Mouse (Mus musculus) limb, embryonic 13.5 days (tissue): ENCODE data around the gene Erbb4. TPM values are rescaled to one million over a fixed set of nuclear protein-coding genes. Genes with fewer than 3 reads are reported as not detected.

Source experiments
- ATAC-seq: fragments of 200-750 bp; cut with Nextera tagmentation; 2 replicates; pipeline ENCODE4 v1.8.0; 2017; ENCODE audit warnings: low read depth, moderate number of reproducible peaks, moderate TSS enrichment; ENCODE audit not compliant: low FRiP score
- H3K27ac ChIP-seq: fragments of 300-500 bp; sonication (generic); 2 replicates; pipeline ENCODE4 v1.5.1; 2015; ENCODE audit warnings: inconsistent platforms, mild to moderate bottlenecking, moderate library complexity
- H3K27me3 ChIP-seq: fragments of 300-500 bp; sonication (generic); 2 replicates; pipeline ENCODE4 v1.6.1; 2015; ENCODE audit warnings: mild to moderate bottlenecking, inconsistent platforms
- H3K36me3 ChIP-seq: fragments of 300-500 bp; sonication (generic); 2 replicates; pipeline ENCODE4 v1.6.1; 2015; ENCODE audit warnings: inconsistent platforms, mild to moderate bottlenecking, moderate library complexity
- H3K4me1 ChIP-seq: fragments of 300-500 bp; sonication (generic); 2 replicates; pipeline ENCODE4 v1.6.1; 2015; ENCODE audit warnings: inconsistent platforms
- H3K4me2 ChIP-seq: fragments of 300-500 bp; sonication (generic); replicated peaks from 2 replicates; pipeline ENCODE4 v1.6.1; 2015; ENCODE audit warnings: inconsistent platforms, mild to moderate bottlenecking, moderate library complexity
- H3K4me3 ChIP-seq: fragments of 300-500 bp; sonication (generic); 2 replicates; pipeline ENCODE4 v1.5.1; 2015; ENCODE audit warnings: moderate library complexity, mild to moderate bottlenecking, inconsistent platforms
- H3K9ac ChIP-seq: fragments of 300-500 bp; sonication (generic); 2 replicates; pipeline ENCODE4 v1.6.1; 2015; ENCODE audit warnings: mild to moderate bottlenecking, inconsistent platforms
- H3K9me3 ChIP-seq: fragments of 300-500 bp; sonication (generic); 2 replicates; pipeline ENCODE4 v1.6.1; 2016; ENCODE audit warnings: inconsistent platforms
- WGBS: fragments of 180-500 bp; shearing (Covaris S2); methylation state at CpG from one replicate; pipeline ENCODE4 v1.1.7; 2015; 5-methylcytosine and 5-hydroxymethylcytosine counted together
- polyA plus RNA-seq: library from polyadenylated mRNA; unstranded; fragments of >200 nt; fragmentation: Nextera tagmentation; extraction: Ambion mirVana; gene quantifications from 2 replicates; pipeline ENCODE4 v1.2.1, GENCODE M21; 2015

The Erbb4 gene
- polyA plus RNA-seq, 1 experiment from 2014 or later = 1.7 TPM

DNA sequence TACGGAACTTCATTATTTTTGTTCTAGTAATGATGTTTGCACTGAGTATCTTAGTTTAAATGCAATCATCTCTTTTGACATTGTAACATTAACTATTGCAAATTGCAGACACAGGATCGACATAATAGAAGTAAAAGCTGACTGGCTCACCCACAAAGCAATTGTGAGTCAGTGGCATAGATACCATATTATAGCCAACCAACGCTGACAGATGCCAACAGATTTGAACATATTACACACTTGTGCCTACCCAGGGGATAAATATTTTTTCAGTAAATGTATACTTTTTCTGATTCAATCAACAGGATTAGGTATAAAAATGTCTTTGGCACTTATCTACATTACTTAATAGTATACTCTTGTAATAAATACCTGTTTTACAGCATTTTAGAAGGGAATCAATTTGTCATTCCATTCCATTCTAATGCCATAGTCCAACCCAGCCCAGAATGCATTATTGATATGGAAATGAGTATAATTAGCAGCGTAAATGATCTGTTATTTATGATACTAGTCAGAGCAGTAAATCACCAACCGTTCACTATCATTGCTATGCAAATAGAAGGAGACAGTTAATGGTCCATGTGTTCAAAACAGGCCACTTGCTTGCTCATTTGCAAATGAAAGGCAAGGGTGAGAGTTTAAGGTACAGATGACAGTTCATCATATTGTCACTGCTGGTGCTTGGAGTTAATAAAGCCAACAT is 97.9 kb downstream of the Erbb4 start:
- no peaks in the 10 kb centered on the region for H3K9me3 ChIP-seq
- H3K4me3 ChIP-seq = no peak overlapping the region
- H3K27ac ChIP-seq = no peak overlapping the region
- H3K9ac ChIP-seq = no peak overlapping the region
- no peak overlapping the region for H3K4me2 ChIP-seq
- H3K36me3 ChIP-seq = no peaks in the 10 kb centered on the region
- WGBS = 76% methylated on average over 5 of the region's 5 CpGs
- H3K4me1 ChIP-seq = no peaks in the 10 kb centered on the region
- H3K27me3 ChIP-seq = no peaks in the 10 kb centered on the region
- ATAC-seq = no peak

DNA sequence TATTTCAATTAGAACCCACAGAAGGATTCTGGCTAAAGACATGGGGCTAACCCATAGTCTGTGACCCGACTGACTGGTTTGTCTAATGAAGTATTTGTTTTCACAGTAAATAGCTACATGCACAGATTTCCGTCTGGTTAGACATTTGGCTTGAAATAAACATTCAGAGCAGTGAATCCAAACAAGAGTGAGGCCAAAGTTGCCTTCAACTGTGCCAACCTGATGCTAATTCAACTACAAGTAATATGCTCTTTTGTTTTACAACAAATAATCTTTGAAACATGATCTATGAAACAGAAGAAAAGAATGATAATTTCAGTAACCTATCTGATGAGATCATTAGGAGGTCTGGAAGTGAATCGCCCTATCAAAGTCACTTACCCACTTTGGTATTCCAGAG is 106.5 kb downstream of the Erbb4 start:
- no peak for ATAC-seq
- H3K27me3 ChIP-seq = no peaks in the 10 kb centered on the region
- no peak overlapping the region for H3K9ac ChIP-seq
- no peaks in the 10 kb centered on the region for H3K36me3 ChIP-seq
- no peak overlapping the region for H3K4me2 ChIP-seq
- H3K4me1 ChIP-seq = no peaks in the 10 kb centered on the region
- no peaks in the 10 kb centered on the region for H3K9me3 ChIP-seq
- no peak overlapping the region for H3K27ac ChIP-seq
- no peak overlapping the region for H3K4me3 ChIP-seq
- 75% methylated on average over 3 of the region's 3 CpGs for WGBS

DNA sequence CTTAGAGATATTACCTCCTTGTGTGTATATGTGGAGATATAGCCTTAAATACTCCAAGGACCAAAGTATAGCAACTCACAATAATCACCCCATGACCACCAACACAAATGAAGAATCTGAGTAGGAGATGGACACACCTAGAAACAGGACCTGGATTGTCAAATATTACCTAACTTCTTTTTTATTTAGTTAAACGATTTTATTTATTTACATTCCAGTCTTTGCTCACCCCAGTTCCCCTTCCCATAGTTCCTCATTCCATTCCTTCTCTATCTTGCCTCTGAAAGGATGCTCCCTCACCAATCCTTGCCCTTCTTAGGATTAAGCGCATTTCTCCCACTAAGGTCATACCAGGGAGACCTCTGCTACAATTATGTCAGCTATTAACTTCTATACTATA is 128.6 kb downstream of the Erbb4 start:
- Histone ChIP-seq H3K27ac (no peak overlapping the region), H3K9me3 (no peaks in the 10 kb centered on the region), H3K4me3 (no peak overlapping the region), H3K27me3 (no peaks in the 10 kb centered on the region), H3K9ac (no peak overlapping the region), H3K36me3 (no peaks in the 10 kb centered on the region), H3K4me1 (no peaks in the 10 kb centered on the region), H3K4me2 (no peak overlapping the region)
- 78% methylated on average over 2 of the region's 2 CpGs for WGBS
- ATAC-seq = no peak

GRCm38 (mm10) chr1:68978571-68978970 is 129.3 kb downstream of the Erbb4 start:
- 79% methylated on average over 3 of the region's 3 CpGs for WGBS
- H3K27ac ChIP-seq = no peak overlapping the region
- H3K4me2 ChIP-seq = no peak overlapping the region
- H3K36me3 ChIP-seq = no peaks in the 10 kb centered on the region
- no peak for ATAC-seq
- no peak overlapping the region for H3K9ac ChIP-seq
- peaks cover 4% of the 10 kb centered on the region for H3K4me1 ChIP-seq
- no peak overlapping the region for H3K4me3 ChIP-seq
- H3K9me3 ChIP-seq = no peaks in the 10 kb centered on the region
- H3K27me3 ChIP-seq = no peaks in the 10 kb centered on the region

GRCm38 (mm10) chr1:68973355-68974127 is 134.3 kb downstream of the Erbb4 start:
- WGBS = 33% methylated on average over 5 of the region's 5 CpGs
- Histone ChIP-seq H3K27me3 (no peaks in the 10 kb centered on the region), H3K4me1 (peaks cover 8% of the 10 kb centered on the region), H3K4me3 (no peak overlapping the region), H3K27ac (no peak overlapping the region), H3K9ac (no peak overlapping the region), H3K4me2 (no peak overlapping the region), H3K9me3 (no peaks in the 10 kb centered on the region), H3K36me3 (no peaks in the 10 kb centered on the region)
- peak; percentile 51; the same call in 1 of the 2 replicates for ATAC-seq

- H3K27ac ChIP-seq = no peak overlapping the region
- H3K36me3 ChIP-seq = no peaks in the 10 kb centered on the region
- no peaks in the 10 kb centered on the region for H3K9me3 ChIP-seq
- H3K9ac ChIP-seq = no peak overlapping the region
- H3K4me3 ChIP-seq = no peak overlapping the region
- no peak overlapping the region for H3K4me2 ChIP-seq
- H3K27me3 ChIP-seq = no peaks in the 10 kb centered on the region
- ATAC-seq = no peak
- H3K4me1 ChIP-seq = no peaks in the 10 kb centered on the region
These were observed 143.7 kb downstream of the Erbb4 start for GRCm38 (mm10) chr1:68964127-68964526.

DNA sequence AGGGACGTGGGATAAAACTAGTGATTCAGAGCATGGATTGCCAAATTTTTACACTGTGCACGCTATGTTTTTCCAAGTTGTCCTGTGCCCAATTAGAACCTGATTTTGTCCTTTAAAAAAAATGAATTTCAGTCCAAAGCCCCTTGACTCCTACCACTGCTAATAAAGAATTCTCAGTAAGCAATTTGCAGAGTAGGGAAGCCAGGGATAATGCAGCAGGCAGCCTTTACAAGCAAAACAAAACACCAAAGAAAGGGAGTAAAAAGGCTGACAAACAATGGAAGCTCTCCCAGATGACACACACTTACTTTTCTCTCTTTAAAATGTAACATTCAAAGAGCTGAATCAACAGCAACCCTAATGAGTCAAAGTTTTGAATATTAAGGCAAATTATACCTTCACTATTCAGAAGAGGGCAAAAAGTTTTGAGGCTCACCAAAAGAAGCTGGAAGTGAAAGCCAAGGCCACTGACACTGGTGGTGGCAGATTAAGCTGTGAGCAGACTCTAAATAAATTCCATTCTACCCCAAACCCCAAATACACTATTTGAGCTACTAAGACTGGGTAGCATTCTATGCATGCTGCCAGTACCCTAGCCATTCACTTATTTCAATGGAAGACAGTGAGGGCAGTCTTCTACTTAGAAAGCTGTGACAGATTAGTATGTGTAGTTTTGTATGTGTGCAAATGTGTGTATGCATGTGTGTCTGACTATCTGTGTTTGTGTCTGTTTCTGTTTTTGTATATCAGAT is 146.3 kb downstream of the Erbb4 start:
- 69% methylated on average over 2 of the region's 2 CpGs for WGBS

GRCm38 (mm10) chr1:68956766-68957533 is 150.9 kb downstream of the Erbb4 start:
- Histone ChIP-seq H3K27ac (no peak overlapping the region), H3K27me3 (no peaks in the 10 kb centered on the region), H3K9ac (no peak overlapping the region), H3K9me3 (no peaks in the 10 kb centered on the region), H3K4me1 (no peaks in the 10 kb centered on the region), H3K4me2 (no peak overlapping the region), H3K36me3 (no peaks in the 10 kb centered on the region), H3K4me3 (no peak overlapping the region)
- no peak for ATAC-seq
- 46% methylated on average over 4 of the region's 4 CpGs for WGBS

More for the DNA sequence above, 146.3 kb downstream of the Erbb4 start:
- Histone ChIP-seq H3K9ac (no peak overlapping the region), H3K36me3 (no peaks in the 10 kb centered on the region), H3K27ac (no peak overlapping the region), H3K4me2 (no peak overlapping the region), H3K4me3 (no peak overlapping the region), H3K4me1 (no peaks in the 10 kb centered on the region), H3K27me3 (no peaks in the 10 kb centered on the region), H3K9me3 (no peaks in the 10 kb centered on the region)
- ATAC-seq = no peak

- Histone ChIP-seq H3K36me3 (no peaks in the 10 kb centered on the region), H3K27me3 (no peaks in the 10 kb centered on the region), H3K4me1 (no peaks in the 10 kb centered on the region), H3K27ac (no peak overlapping the region), H3K9me3 (no peaks in the 10 kb centered on the region), H3K4me3 (no peak overlapping the region), H3K9ac (no peak overlapping the region), H3K4me2 (no peak overlapping the region)
- 78% methylated on average over 2 of the region's 2 CpGs for WGBS
- ATAC-seq = no peak
These were observed 152.4 kb downstream of the Erbb4 start for GRCm38 (mm10) chr1:68955482-68955881.

GRCm38 (mm10) chr1:68943141-68943540 is 164.7 kb downstream of the Erbb4 start:
- H3K4me2 ChIP-seq = no peak overlapping the region
- H3K4me3 ChIP-seq = no peak overlapping the region
- H3K27ac ChIP-seq = no peak overlapping the region
- H3K36me3 ChIP-seq = no peaks in the 10 kb centered on the region
- WGBS = 79% methylated on average over 2 of the region's 2 CpGs
- H3K9me3 ChIP-seq = no peaks in the 10 kb centered on the region
- no peaks in the 10 kb centered on the region for H3K27me3 ChIP-seq
- no peaks in the 10 kb centered on the region for H3K4me1 ChIP-seq
- no peak for ATAC-seq
- H3K9ac ChIP-seq = no peak overlapping the region

DNA sequence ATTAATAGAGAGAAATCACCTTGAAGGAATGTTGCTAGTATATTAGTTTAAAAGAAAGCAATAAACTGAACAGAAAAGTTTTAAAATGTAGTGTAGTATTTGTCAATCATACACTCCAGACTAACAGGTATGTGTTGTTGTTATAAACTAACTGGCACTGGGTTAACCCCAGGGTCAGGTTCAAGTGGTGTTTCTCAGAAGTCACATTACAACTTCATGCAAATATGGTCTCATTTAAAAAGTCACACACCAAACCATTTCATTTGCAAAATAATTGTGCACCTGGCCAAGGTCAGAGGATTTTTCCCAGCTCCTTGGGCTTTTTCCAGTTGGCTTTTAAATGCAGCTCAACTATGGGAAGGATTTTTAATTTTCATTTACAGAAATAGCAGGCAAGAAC is 173.1 kb downstream of the Erbb4 start:
- H3K27me3 ChIP-seq = no peaks in the 10 kb centered on the region
- no peaks in the 10 kb centered on the region for H3K36me3 ChIP-seq
- H3K27ac ChIP-seq = no peak overlapping the region
- no peak for ATAC-seq
- no peak overlapping the region for H3K9ac ChIP-seq
- H3K4me1 ChIP-seq = no peaks in the 10 kb centered on the region
- H3K4me2 ChIP-seq = no peak overlapping the region
- no peak overlapping the region for H3K4me3 ChIP-seq
- H3K9me3 ChIP-seq = no peaks in the 10 kb centered on the region
